Mouse (Mus musculus): Measurements from ENCODE around the gene Primpol. TPM values are rescaled to one million over a fixed set of nuclear protein-coding genes. Genes with fewer than 3 reads are reported as not detected.

Primpol gene
- total RNA-seq, 2 experiments from 2014 or later, result 0.99 to 1.6 TPM

Other genes with a start within 250 kb of the Primpol start
- gene Acsl1, start 146.2 kb downstream of the Primpol start, total RNA-seq (2021), result 100 to 1,000 TPM; 260 to 328 TPM
- under 1 TPM; 0.26 to 0.62 TPM for gene Cenpu, start 65.2 kb downstream of the Primpol start, total RNA-seq (2021)
- gene Casp3, start 79 bp upstream of the Primpol start, total RNA-seq (2021), result 1 to 10 TPM; 2.4 to 3.0 TPM
- 10 to 100 TPM; 27.3 to 36.0 TPM for gene Irf2, start 122.5 kb upstream of the Primpol start, total RNA-seq (2021)